Comparison of ENCODE assay signal across 22 mouse cellular contexts in the genomic region with DNA sequence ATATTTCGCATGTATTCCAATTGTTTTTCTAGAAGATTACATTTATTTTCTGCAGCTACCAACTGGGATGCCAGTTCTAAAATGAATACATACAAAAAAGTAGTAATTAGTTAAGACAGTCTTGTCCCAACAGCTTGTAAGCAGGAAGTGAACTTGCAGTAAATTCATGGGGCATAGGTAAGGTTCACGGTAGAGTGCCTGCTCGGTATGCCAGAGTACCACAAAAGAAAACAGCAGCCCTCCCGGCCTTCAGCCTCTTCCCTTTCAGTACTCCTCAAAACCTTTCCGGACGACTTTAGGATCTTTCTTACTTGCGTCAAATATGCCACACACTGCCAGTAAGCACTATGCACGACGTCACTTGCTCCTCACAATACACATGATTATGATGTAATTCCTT.
"Had no signal": no experiment of that assay in that cellular context is flagged by ENCODE, and none has a peak within 500 bp of the region (broad histone marks: within the 10 kb centered on the region; RNA-seq: fewer than 3 reads in every experiment).

No protein-coding gene starts in this region.

- H3K27ac ChIP-seq: heart, adult 2 months; heart, embryonic 13.5 days; heart, embryonic 15.5 days; hindbrain, embryonic 13.5 days; hindbrain, embryonic 15.5 days; hindbrain, postnatal 0 days; layer of hippocampus, adult 2 months; left cerebral cortex, adult 2 months; limb, embryonic 10.5 days; limb, embryonic 12.5 days; liver, embryonic 13.5 days; liver, embryonic 15.5 days had no signal

- H3K4me3 ChIP-seq: heart, adult 2 months; heart, embryonic 13.5 days; heart, embryonic 15.5 days; hindbrain, embryonic 13.5 days; hindbrain, embryonic 15.5 days; layer of hippocampus, adult 2 months; left cerebral cortex, adult 2 months; limb, embryonic 10.5 days; limb, embryonic 12.5 days; liver, embryonic 13.5 days; liver, embryonic 15.5 days had no signal

- H3K4me1 ChIP-seq: heart, embryonic 13.5 days; heart, embryonic 15.5 days; hindbrain, embryonic 15.5 days; limb, embryonic 10.5 days; limb, embryonic 12.5 days had no signal

- H3K9me3 ChIP-seq: heart, embryonic 13.5 days; heart, embryonic 15.5 days; hindbrain, embryonic 13.5 days; hindbrain, embryonic 15.5 days; limb, embryonic 10.5 days; limb, embryonic 12.5 days; liver, embryonic 13.5 days; liver, embryonic 15.5 days had no signal

- DNase-seq: forebrain, postnatal 0 days; gastrocnemius, postnatal 14 days; gastrocnemius, postnatal 36 days; heart, adult 11 months; heart, adult 2 months; heart, postnatal 14 days; heart, postnatal 36 days; liver; liver, embryonic 13.5 days had no signal

- H3K27me3 ChIP-seq: heart, embryonic 13.5 days; heart, embryonic 15.5 days; hindbrain, embryonic 13.5 days; hindbrain, embryonic 15.5 days; limb, embryonic 12.5 days; liver, embryonic 13.5 days; liver, embryonic 15.5 days had no signal

- ATAC-seq: forebrain, postnatal 0 days; hindbrain, postnatal 0 days; intestine, embryonic 16.5 days had no signal

- H3K9ac ChIP-seq: forebrain, postnatal 0 days; heart, embryonic 13.5 days; heart, embryonic 15.5 days; hindbrain, embryonic 13.5 days; hindbrain, embryonic 15.5 days; limb, embryonic 12.5 days; liver, embryonic 13.5 days; liver, embryonic 15.5 days had no signal

- H3K4me2 ChIP-seq: heart, embryonic 11.5 days; heart, embryonic 13.5 days; heart, embryonic 15.5 days; hindbrain, embryonic 13.5 days; hindbrain, embryonic 15.5 days; limb, embryonic 12.5 days; liver, embryonic 11.5 days; liver, embryonic 13.5 days; liver, embryonic 15.5 days had no signal
